Mouse (Mus musculus) cerebellum, adult 9-11 months (tissue): ENCODE data around the gene Pop5.

Source experiments
- DNase-seq: peaks from one replicate; pipeline ENCODE4 v3.0.0; 2022

The Pop5 gene

DNA sequence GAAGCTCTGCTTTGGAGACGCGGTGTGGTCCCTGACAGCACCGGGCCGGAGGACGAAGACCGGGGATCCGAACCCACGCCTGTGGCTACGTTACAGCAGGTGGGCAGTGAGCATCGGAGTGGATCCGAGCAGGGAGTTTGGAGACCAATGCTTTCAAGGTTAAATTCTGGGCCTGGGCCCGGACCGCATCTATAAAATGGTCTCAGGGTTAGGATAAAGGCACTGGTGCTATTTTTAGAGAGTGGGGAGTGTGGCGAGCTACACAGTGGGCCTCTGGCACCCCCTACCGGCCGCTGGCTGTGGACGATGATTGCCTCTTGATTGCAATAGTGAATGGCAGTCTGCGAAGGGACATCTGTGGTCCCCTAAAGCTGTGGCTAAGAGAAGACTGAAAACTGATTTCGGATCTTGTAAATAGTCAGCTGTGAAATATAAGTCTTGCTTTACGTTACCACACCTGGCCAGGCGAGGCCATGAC is at the start of gene Pop5:
Pop5 (plus strand) TSS at position 51 of the 478 bp plus-strand sequence.
- DNase-seq = peak; percentile 89

- peak; percentile 62 for DNase-seq
Measured at GRCm38 (mm10) chr5:115186371-115187073, 49.1 kb upstream of the Pop5 start.

- peak; percentile 94 for DNase-seq
Measured at GRCm38 (mm10) chr5:115187188-115188131, 48.2 kb upstream of the Pop5 start.

DNA sequence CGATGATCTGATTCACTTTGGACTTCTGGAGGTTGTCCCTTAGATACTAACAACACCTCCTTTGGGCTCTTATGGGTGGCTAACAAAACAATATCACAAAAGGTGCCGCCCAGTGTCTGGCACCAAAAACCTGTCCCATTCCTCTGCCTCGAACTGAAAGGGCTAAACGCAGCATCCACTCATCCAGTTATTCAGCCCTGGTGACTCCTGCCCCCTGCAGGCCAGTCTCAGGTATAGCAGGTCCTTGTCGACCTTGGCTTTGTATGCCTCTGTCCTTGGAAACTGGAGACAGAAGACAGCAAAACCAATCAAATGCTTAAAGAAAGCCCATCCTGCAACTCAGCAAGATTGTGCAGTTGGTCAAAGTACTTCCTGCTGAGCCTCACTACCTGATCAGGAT is 46.8 kb upstream of the Pop5 start:
- DNase-seq = peak; percentile 70

DNA sequence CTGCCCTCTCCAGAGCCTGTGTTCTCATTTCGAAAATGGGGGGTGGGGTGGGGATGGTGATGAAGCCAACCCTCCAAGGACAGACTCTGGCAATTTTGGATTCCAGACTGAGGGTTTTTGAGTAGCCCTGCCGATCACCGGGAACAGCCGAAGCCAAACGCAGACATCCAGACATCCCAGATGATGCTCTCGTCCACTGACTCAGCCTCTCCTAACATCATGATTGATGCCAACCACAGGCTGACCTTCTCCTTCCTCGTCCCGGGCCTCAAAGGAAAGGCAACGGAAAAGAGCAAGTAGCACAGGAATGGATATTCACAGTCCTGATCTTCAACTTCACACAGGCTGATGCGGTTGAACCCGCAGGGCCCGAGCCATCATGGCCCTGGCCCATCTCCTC is 45.6 kb upstream of the Pop5 start:
- peak; percentile 38 for DNase-seq

DNA sequence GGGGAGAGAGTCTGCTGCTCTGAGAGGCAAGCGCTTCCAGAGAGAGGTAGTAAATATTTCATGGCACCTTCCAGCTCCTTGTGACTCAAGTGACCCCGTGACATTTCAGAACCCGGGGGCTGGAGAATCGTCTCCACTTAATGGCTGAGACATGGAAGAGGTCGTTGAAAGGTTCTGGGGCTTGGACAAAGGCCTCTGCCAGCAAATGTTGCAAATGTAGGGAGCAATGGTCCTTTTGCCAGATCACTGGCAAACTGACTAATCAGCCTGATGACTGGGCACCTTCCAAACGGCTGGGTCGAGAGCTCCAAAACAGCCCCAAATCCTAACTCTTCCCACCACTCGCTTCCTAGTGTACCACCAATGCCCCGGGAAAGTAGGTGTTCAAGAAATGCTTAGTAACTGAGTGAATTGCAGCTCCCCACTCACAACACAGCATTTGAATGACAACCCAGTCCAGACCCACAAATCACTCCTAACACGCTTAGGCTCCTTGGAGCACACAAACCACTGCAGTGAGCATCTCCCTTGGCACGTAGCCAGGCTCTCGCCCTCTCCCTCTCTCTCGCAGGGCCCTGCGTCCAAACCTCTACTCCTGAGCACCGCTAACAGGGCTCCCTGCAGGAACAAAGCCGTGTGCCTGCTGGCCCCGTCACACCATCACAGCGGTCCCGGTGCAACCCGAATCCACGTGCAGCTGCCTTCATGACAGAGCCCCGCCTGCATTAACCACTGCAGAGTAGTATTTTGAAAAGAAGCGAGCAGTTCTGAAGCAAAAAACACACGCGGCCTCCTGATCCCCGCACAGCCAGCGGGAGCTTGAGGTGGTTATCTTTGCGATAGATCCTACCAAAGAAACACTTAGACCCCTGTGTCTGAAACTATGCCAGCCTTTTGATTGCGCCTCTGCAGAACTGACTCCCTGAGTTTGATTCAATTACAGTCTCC is 43.5 kb upstream of the Pop5 start:
- peak; percentile 74 for DNase-seq

DNA sequence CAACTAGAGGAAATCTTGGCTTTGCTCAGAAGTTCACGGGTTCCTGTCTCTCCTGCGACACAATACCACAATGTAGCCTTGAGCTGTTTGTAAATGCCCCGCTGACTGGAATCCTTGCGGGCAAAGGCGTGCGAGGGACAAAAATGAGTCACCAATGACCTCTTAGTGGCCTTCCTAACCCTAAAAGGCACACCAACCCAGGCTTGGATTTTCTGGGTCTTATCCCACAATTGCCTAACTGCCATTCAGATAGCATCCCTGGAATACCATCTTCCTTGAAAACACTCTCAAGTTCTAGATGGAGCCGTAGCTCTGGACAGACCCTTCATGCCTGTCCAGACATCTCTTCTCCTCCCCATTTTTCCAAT is 42.8 kb upstream of the Pop5 start:
- no peak for DNase-seq

DNA sequence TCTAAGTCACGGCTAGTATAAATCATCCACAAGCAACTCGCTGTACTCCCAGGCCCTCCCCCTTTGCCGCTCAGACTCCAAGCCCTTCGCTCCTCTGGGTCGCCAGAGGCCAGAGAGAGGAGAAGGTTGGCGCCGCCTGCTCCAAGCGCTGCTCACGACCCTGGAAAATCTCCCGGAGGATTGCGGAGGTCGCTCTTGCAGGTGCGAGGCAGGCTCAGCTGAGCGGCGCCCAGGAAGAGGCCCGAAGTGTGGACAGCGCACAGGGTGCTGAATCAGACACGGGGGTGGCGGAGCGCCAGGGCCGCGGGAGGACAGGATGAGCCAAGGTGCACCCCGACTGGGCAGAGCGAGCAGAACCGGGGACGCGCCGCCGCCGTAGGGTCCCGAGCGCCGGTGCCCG is 42.4 kb upstream of the Pop5 start:
- peak; percentile 84 for DNase-seq

DNA sequence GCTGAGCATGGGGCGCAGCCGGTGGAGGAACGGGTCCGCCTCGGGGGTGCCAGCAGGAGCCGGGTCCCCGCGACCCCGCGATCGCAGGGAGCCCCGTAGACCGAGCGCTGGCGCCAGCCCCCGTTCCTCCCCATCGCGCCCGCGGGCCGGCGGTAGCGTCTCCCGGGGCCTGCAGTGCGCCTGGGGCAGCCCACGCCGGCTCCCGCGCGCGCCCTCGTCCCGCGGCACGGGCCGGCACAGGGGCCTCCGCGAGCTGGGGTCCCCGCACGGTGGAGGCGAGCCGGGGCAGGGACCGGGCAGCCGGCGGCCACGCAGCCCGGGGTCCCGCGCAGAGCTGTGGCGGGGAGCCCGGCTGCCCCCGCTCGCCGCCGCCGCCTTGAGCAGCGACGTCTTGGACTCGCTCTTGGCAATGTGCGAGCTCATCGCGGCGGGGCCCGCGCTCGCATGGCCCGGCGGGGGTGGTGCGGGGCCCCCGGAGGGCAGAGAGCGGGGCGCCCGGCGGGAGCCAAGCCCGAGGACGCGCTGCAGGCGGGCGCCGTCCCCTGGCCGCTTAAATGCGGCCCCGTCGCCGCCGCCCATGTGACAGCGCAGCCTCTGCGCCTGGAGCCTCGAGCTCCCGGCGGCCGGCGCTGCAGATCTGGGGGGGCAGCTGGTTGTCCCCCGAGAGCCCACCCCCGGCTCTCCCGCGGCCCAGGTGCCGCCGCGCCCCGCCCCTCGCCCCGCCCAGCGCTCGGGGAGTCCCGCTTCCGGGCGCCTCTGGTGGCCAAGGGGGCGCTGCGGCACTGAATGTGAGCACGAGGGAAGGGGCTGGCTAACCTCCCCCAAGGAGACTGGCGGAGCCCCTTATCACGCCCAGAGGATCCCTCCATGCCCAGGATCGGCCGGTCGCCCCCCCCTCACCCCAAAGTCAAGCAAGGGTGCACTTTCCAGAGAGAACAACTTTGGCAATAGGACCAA is 41.7 kb upstream of the Pop5 start, which contains the start of gene Cabp1:
Cabp1 (minus strand) TSS at position 713 of the 957 bp plus-strand sequence.
- DNase-seq = peak; percentile 80

- peak; percentile 80 for DNase-seq
Measured at GRCm38 (mm10) chr5:115194626-115195221, 40.9 kb upstream of the Pop5 start.

DNA sequence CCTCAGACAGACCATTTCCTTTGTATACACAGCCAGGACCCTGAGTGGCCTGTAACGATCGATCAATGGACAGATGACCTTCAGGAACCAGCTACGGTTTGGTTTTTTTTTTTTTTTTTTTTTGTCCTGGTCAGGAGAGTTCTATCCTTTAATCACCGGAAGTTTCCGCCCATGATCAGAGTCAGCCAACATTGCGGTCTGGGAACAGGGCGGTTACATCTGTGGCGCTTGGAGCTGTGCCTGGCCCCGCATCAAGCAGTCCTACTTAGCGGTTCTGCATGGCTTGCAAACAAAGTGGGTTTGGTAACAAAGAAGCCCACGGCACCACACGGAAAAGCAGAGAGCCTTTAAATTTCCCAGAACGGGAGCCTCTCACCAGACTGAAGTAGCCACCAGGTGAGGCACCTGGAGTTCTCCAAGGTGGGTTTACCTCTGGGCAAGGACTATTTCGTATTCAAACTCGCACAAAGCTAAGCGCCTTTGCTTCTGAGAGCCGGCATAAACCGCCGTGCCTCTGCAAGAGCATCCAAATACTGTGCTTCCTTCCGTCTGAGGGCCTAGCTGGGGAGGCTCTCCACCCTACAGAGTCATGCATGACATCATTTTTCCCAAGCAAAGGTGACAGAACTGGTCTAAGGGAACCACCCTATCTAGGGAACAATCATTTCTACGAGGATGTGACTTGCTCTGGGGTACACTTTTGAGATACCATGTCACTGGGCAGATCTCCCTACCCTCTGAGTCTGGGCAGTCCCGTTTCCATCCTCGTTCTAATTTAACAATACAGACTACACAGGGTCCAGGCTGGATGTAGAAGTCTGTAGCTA is 31.7 kb upstream of the Pop5 start:
- DNase-seq = peak; percentile 76

DNA sequence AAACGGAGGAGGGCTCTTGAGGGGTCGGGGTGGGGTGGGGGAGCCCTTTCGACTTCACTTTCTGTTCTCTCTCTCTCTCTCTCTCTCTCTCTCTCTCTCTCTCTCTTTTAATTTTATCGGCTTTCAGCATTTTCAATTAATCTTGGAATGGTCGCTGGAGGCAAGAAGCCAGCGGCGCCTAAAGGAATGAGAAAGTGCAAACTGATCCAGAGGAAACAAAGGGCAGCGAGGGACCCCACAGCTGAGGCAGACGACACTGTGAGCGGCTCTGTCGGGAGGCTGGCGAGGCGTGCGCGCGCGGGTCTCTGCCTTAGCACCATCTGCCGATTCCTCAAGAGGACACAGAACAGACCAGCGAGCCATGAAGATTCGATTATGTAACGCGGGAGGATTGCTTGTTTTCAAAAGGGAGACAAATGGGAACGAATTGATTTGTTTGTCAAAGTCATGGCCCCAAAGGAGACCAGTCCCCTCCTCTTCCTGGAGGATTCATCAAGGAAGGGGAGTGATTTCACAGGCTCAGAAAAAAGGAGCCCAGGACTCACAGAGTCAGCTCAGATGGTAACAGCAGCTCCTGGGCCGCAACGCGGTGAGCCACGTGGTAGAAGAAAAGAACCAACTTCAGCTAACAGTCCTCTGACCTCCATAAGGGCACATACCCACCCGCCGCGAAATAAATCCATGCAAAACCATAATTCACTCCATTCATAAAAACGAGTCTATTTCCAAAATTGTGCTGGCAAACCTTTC is 30.9 kb upstream of the Pop5 start:
- DNase-seq = peak; percentile 87

GRCm38 (mm10) chr5:115207244-115207643 is 28.4 kb upstream of the Pop5 start:
- no peak for DNase-seq

- DNase-seq = no peak
Measured at GRCm38 (mm10) chr5:115207892-115208291, 27.7 kb upstream of the Pop5 start.

DNA sequence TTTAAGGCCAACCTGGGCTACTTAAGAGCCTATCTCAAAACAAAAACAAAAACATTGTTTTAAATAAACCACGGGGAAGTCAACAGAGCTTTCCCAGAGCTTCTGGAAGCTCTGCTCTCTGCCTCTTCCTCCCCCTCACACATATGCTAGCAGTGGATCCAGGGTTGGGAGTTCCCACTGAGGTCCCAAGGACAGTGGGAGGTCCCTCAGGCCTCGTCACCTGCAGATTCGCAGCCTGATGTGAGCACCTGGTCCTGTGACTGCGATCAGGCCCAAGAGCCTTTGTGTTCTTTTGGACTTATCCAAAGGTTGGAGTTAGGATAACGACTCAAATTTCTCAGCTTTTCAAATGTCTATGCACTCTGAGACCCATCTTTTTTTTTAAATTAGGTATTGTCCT is 27.0 kb upstream of the Pop5 start:
- no peak for DNase-seq

DNA sequence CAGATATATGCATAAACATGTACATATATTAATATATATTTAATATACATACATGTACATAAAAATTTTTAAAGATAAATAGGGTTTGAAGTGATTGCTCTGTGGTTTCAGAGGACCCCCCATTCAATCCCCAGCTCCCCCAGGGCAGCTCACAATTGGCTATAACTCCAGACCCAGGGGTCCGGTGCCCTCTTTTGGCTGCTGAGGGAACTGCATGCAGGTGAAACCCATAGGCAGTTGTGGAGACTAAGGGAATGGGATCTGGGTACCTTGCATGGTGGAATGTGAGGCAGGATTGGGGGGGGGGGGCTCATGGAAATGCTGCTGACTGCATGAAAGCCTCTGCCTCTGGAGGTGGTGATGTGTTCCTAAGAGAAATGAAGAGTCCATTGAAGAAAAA is 25.3 kb upstream of the Pop5 start:
- no peak for DNase-seq

DNA sequence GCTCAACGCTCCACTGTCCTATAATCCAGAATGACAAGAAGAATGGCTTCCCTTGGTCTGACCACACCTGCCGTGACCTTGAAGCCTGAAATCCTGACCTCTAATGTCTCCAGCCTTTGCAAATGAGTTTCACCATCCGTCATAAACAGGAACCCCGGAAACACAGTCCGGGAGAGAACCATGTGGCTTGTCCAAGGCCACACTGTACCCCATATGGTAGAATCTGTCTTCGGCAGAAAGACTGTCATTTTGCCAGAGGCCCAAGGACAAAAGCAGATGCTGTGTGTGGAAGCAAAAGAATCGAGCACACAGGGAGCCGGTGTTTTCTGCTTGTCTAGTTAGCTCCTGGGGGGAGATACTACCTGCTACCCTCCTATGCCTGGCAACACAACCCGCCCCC is 23.2 kb upstream of the Pop5 start:
- DNase-seq = no peak

DNA sequence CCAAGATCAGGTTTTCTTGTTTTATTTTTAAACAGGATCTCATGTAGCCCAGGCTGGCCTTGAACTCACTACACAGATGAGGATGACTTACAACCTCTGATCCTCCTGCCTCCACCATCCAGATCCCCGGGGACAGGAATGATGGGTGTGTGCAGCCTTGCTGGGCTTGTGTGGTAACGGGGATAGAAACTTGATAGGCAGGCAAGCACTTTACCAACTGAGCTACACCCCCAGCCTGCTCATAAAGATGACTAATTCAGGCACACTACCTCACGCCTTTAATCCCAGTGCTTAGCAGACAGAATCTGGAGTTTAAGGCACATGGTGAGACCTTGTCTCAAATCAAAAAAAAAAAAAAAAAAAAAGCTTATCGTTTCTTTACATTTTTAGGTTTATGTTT is 22.8 kb upstream of the Pop5 start:
- no peak for DNase-seq

- DNase-seq = peak; percentile 82
Measured at GRCm38 (mm10) chr5:115214864-115215263, 20.8 kb upstream of the Pop5 start.
